ENCODE assay signal across 8 mouse cellular contexts in genomic region chr13:43498849-43499248, GRCm38 (mm10). TPM values are rescaled to one million over a fixed set of nuclear protein-coding genes. Genes with fewer than 3 reads are reported as not detected.
A peak's percentile ranks its signal among the peaks of the same experiment; 100 is the strongest.
DNase-seq lines count a peak whose midpoint lies in the region; ATAC-seq and TF ChIP-seq lines count a peak whose summit lies in the region.

No protein-coding gene starts in this region.

- peak; percentile 66 for ATAC-seq in hindbrain, postnatal 0 days
- ATAC-seq in hindbrain, embryonic 12.5 days (ENCODE audit: low FRiP score): no peak
- ATAC-seq in kidney, postnatal 0 days (replicated peaks; ENCODE audit: low FRiP score, low read depth): peak; percentile 41
- ATAC-seq in inflammation-experienced regulatory T-cells, adult 6 months: no peak

- no peaks in the 10 kb centered on the region for H3K27me3 ChIP-seq in hindbrain, postnatal 0 days (ENCODE audit: insufficient read depth, low read length)
- H3K27me3 ChIP-seq in hindbrain, embryonic 12.5 days: no peaks in the 10 kb centered on the region
- no peaks in the 10 kb centered on the region for H3K27me3 ChIP-seq in kidney, postnatal 0 days (ENCODE audit: insufficient read depth, low read length)

- 42% methylated on average over 14 of the region's 14 CpGs for WGBS in hindbrain, postnatal 0 days
- 64% methylated on average over 14 of the region's 14 CpGs for WGBS in hindbrain, embryonic 12.5 days
- 25% methylated on average over 14 of the region's 14 CpGs for WGBS in kidney, postnatal 0 days

- DNase-seq in adrenal gland, postnatal 14 days: peak; percentile 18
- no peak for DNase-seq in adrenal gland, postnatal 10 days
- peak; percentile 59 for DNase-seq in hindbrain, postnatal 0 days (ENCODE audit: low spot score)
- peak; percentile 77 for DNase-seq in kidney, postnatal 0 days (ENCODE audit: low spot score)
- DNase-seq in right cerebral cortex, postnatal 10 days (ENCODE audit: low spot score in 2 of 2): peak; percentile 71 to 84
- no peak for DNase-seq in adrenal gland, postnatal 36 days

- H3K9me3 ChIP-seq in hindbrain, postnatal 0 days (ENCODE audit: low read length): no peaks in the 10 kb centered on the region
- H3K9me3 ChIP-seq in hindbrain, embryonic 12.5 days (replicated peaks): peaks cover 6% of the 10 kb centered on the region; the same call in 1 of the 2 replicates
- no peaks in the 10 kb centered on the region for H3K9me3 ChIP-seq in kidney, postnatal 0 days (replicated peaks; ENCODE audit: low read length)

- H3K27ac ChIP-seq in hindbrain, postnatal 0 days: no peak overlapping the region
- H3K27ac ChIP-seq in hindbrain, embryonic 12.5 days: no peak overlapping the region
- H3K27ac ChIP-seq in kidney, postnatal 0 days: no peak overlapping the region

- no peak overlapping the region for H3K4me2 ChIP-seq in hindbrain, postnatal 0 days (ENCODE audit: low read depth, low read length)
- no peak overlapping the region for H3K4me2 ChIP-seq in hindbrain, embryonic 12.5 days (replicated peaks)
- no peak overlapping the region for H3K4me2 ChIP-seq in kidney, postnatal 0 days (ENCODE audit: low read length)

- H3K9ac ChIP-seq in hindbrain, postnatal 0 days (replicated peaks; ENCODE audit: low read length): no peak overlapping the region
- no peak overlapping the region for H3K9ac ChIP-seq in hindbrain, embryonic 12.5 days
- H3K9ac ChIP-seq in kidney, postnatal 0 days (ENCODE audit: low read depth, low read length): no peak overlapping the region

- no peaks in the 10 kb centered on the region for H3K36me3 ChIP-seq in hindbrain, postnatal 0 days (ENCODE audit: insufficient read depth, low read length)
- no peaks in the 10 kb centered on the region for H3K36me3 ChIP-seq in hindbrain, embryonic 12.5 days
- no peaks in the 10 kb centered on the region for H3K36me3 ChIP-seq in kidney, postnatal 0 days (ENCODE audit: insufficient read depth, low read length)

- H3K4me3 ChIP-seq in hindbrain, postnatal 0 days (ENCODE audit: low read length): no peak overlapping the region
- no peak overlapping the region for H3K4me3 ChIP-seq in hindbrain, embryonic 12.5 days
- no peak overlapping the region for H3K4me3 ChIP-seq in kidney, postnatal 0 days (replicated peaks; ENCODE audit: low read depth, low read length)

- 0 out of 2 replicates have a peak, but pooled peaks cover 8% of the 10 kb centered on the region for H3K4me1 ChIP-seq in hindbrain, postnatal 0 days (ENCODE audit: insufficient read depth, low read length)
- peaks cover 10% of the 10 kb centered on the region for H3K4me1 ChIP-seq in hindbrain, embryonic 12.5 days
- H3K4me1 ChIP-seq in kidney, postnatal 0 days (replicated peaks; ENCODE audit: insufficient read depth, low read length): peaks cover 10% of the 10 kb centered on the region; the same call in 1 of the 2 replicates

- no peak for TF ChIP-seq CTCF in hindbrain, postnatal 0 days (IDR thresholded peaks at IDR 0.05; ENCODE audit: low read depth)
- no peak for TF ChIP-seq CTCF in kidney, postnatal 0 days (IDR thresholded peaks at IDR 0.05; ENCODE audit: low read depth)

RNA-seq across cellular contexts. Expression of gene Ranbp9, which starts 17.8 kb away (rescaled TPM):
- 57.1 and 74.2 TPM in 2 replicates for total RNA-seq in adrenal gland, postnatal 14 days (2021)
- 10 to 100 TPM; 53.1 to 59.9 TPM for total RNA-seq in adrenal gland, postnatal 10 days (2021)
- total RNA-seq in hindbrain, postnatal 0 days (2014; rRNA removed): 52.7 and 67.1 TPM in 2 replicates
- 9.6 and 11.0 TPM in 2 replicates for polyA plus RNA-seq in hindbrain, postnatal 0 days (2015; fragmentation: Nextera tagmentation; extraction: Ambion mirVana)
- polyA plus RNA-seq in hindbrain, embryonic 12.5 days (2016; fragmentation: Nextera tagmentation; extraction: Ambion mirVana): 12.2 and 12.8 TPM in 2 replicates
- polyA plus RNA-seq in kidney, postnatal 0 days (2015; fragmentation: Nextera tagmentation; extraction: Ambion mirVana): 10.6 and 10.7 TPM in 2 replicates
- 10 to 100 TPM; 25.0 to 34.8 (median 34.3) TPM for polyA plus RNA-seq in inflammation-experienced regulatory T-cells, adult 6 months (2017; shearing (Covaris generic))
- total RNA-seq in adrenal gland, postnatal 36 days (2021): 10 to 100 TPM; 66.8 to 76.9 TPM

Comparison
In these comparisons a context has a peak if more than half of its experiments do, and no peak if none do; other contexts are left out.
1. DNase-seq: peak in adrenal gland, postnatal 14 days (single experiment), hindbrain, postnatal 0 days (single experiment), kidney, postnatal 0 days (single experiment) and right cerebral cortex, postnatal 10 days (2 of 2); none in adrenal gland, postnatal 10 days (single experiment) and adrenal gland, postnatal 36 days (0 of 2).
2. ATAC-seq: peak in hindbrain, postnatal 0 days (single experiment) and kidney, postnatal 0 days (single experiment); none in hindbrain, embryonic 12.5 days (single experiment) and inflammation-experienced regulatory T-cells, adult 6 months (single experiment).